Mouse (Mus musculus): Measurements from ENCODE around the gene Ramp3. TPM values are rescaled to one million over a fixed set of nuclear protein-coding genes. Genes with fewer than 3 reads are reported as not detected.

The Ramp3 gene
- total RNA-seq, 2 experiments from 2014 or later = 0.98 to 1.7 TPM

DNA sequence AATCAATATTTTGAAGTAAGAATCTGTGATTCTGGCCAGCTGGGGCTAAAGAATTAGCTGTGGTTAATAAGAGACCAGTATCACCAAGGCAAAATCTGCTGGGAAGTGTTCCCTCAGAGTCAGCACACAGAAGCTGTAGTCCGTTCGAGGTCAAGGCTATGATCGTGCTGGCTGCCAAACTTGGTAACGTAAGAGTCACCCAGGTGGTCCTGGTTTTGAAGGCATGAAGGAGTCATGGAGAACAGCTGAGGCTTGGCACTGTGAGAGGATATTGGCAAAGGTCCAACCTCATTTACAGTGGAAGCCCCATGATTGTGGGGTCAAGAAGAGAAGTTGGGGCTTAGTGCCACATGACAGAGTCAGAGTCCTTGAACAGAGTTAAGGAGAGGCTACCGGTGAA, 68.6 kb downstream of the Ramp3 start:
- no peak for DNase-seq (ENCODE audit: low spot score in 2 of 2)

Other genes with a start within 250 kb of the Ramp3 start
- 1,000 to 10,000 TPM; 1,218 to 1,228 TPM for gene Ppia, start 243.1 kb upstream of the Ramp3 start, total RNA-seq (2021)
- gene H2afv, start 214.1 kb upstream of the Ramp3 start, total RNA-seq (2021) = 10 to 100 TPM; 96.2 to 97.0 TPM
- 10 to 100 TPM; 84.0 to 90.4 TPM for gene Purb, start 182.6 kb upstream of the Ramp3 start, total RNA-seq (2021)
- 1 to 10 TPM; 3.0 to 3.4 TPM for gene Myo1g, start 137.6 kb upstream of the Ramp3 start, total RNA-seq (2021)
- 10 to 100 TPM; 40.2 to 50.8 TPM for gene Ccm2, start 111.6 kb upstream of the Ramp3 start, total RNA-seq (2021)
- gene Nacad, start 52.5 kb upstream of the Ramp3 start, total RNA-seq (2021) = 1 to 10 TPM; 2.0 to 2.2 TPM
- 10 to 100 TPM; 55.1 to 59.1 TPM for gene Tbrg4, start 32.5 kb upstream of the Ramp3 start, total RNA-seq (2021)
- gene Wap, start 19.9 kb upstream of the Ramp3 start, total RNA-seq (2021) = not detected
- not detected for gene Gm11983, start 179.1 kb downstream of the Ramp3 start, total RNA-seq (2021)